Mouse (Mus musculus) liver, postnatal 0 days (tissue): Measurements from ENCODE around the gene Pgk1.

Experiments
- CTCF ChIP-seq: sonication (generic); IDR thresholded peaks from 2 replicates; pipeline ENCODE4 v1.5.1; 2016; ENCODE audit warnings: antibody characterized with exemption, low read depth
- EP300 ChIP-seq: IDR thresholded peaks from 2 replicates; pipeline ENCODE4 v1.6.1; 2016; ENCODE audit warnings: antibody characterized with exemption, low read depth, mild to moderate bottlenecking

- no peak for TF ChIP-seq EP300
- TF ChIP-seq CTCF, result no peak
These were observed 22.3 kb upstream of the Pgk1 start for GRCm38 (mm10) chrX:106164555-106164954.
